Mouse (Mus musculus) heart, embryonic 14.5 days (tissue): ENCODE results near the gene Enox1. TPM values are rescaled to one million over a fixed set of nuclear protein-coding genes. Genes with fewer than 3 reads are reported as not detected.

Experiments
- ATAC-seq: fragments of 200-750 bp; cut with Nextera tagmentation; 2 replicates; pipeline ENCODE4 v1.8.0; 2017; ENCODE audit warnings: low read depth, moderate TSS enrichment; ENCODE audit not compliant: insufficient number of reproducible peaks, insufficient read depth, low FRiP score
- H3K27ac ChIP-seq, 2 experiments: fragments of 200-500 bp in 1 of 2; fragments of 300-500 bp in 1 of 2; sonication (generic) in 1 of 2; replicated peaks in 1 of 2; 2 replicates each; pipeline ENCODE4 v1.5.1; 2012 to 2014; ENCODE audit warnings: low read depth in 2 of 2, low read length in 2 of 2, control low read depth in 1 of 2, mild to moderate bottlenecking in 1 of 2, mixed read lengths in 1 of 2; ENCODE audit not compliant: control insufficient read depth in 1 of 2, insufficient read depth in 1 of 2
- H3K27me3 ChIP-seq: fragments of 300-500 bp; sonication (generic); 2 replicates; pipeline ENCODE4 v1.6.1; 2014; ENCODE audit warnings: mild to moderate bottlenecking, low read length, control low read depth; ENCODE audit not compliant: control insufficient read depth, insufficient read depth
- H3K36me3 ChIP-seq: fragments of 300-500 bp; sonication (generic); 2 replicates; pipeline ENCODE4 v1.6.1; 2014; ENCODE audit warnings: mild to moderate bottlenecking, control low read depth, low read length, mixed read lengths; ENCODE audit not compliant: control insufficient read depth, insufficient read depth
- H3K4me1 ChIP-seq, 2 experiments: fragments of 200-500 bp in 1 of 2; fragments of 300-500 bp in 1 of 2; sonication (generic) in 1 of 2; 2 replicates each; pipeline ENCODE4 v1.6.1; 2012 to 2014; ENCODE audit warnings: low read length in 2 of 2, control low read depth in 1 of 2, mixed read lengths in 1 of 2; ENCODE audit not compliant: control insufficient read depth in 2 of 2, insufficient read depth in 2 of 2
- H3K4me2 ChIP-seq: fragments of 300-500 bp; sonication (generic); 2 replicates; pipeline ENCODE4 v1.6.1; 2014; ENCODE audit warnings: mild to moderate bottlenecking, low read length
- H3K4me3 ChIP-seq, 2 experiments: fragments of 200-500 bp in 1 of 2; fragments of 300-500 bp in 1 of 2; sonication (generic) in 1 of 2; 2 replicates each; pipeline ENCODE4 v1.5.1; 2012 to 2014; ENCODE audit warnings: low read length in 2 of 2, mild to moderate bottlenecking in 2 of 2, control low read depth in 1 of 2, low read depth in 1 of 2, moderate library complexity in 1 of 2; ENCODE audit not compliant: control insufficient read depth in 1 of 2, insufficient read depth in 1 of 2
- H3K9ac ChIP-seq: fragments of 300-500 bp; sonication (generic); 2 replicates; pipeline ENCODE4 v1.6.1; 2014; ENCODE audit warnings: mild to moderate bottlenecking, low read length
- H3K9me3 ChIP-seq: fragments of 300-500 bp; sonication (generic); 2 replicates; pipeline ENCODE4 v1.6.1; 2016; ENCODE audit warnings: low read length, control low read depth; ENCODE audit not compliant: control insufficient read depth
- WGBS: fragments of 180-500 bp; shearing (Covaris S2); extraction: QIAGEN DNeasy Blood & Tissue Kit; methylation state at CpG from one replicate; pipeline ENCODE4 v1.1.7; 2014; 5-methylcytosine and 5-hydroxymethylcytosine counted together
- polyA plus RNA-seq: library from polyadenylated mRNA; unstranded; fragments of >200 nt; fragmentation: Nextera tagmentation; extraction: Ambion mirVana; gene quantifications from 2 replicates; pipeline ENCODE4 v1.2.1, GENCODE M21; 2014

Enox1 gene
- polyA plus RNA-seq, 1 experiment from 2014 or later = 2.2 TPM

- no peak for ATAC-seq
Observed at GRCm38 (mm10) chr14:77647017-77647416, 490.5 kb downstream of the Enox1 start.

GRCm38 (mm10) chr14:77648305-77648704 is 491.7 kb downstream of the Enox1 start:
- no peak for ATAC-seq
- H3K4me2 ChIP-seq = no peak overlapping the region
- no peak overlapping the region for H3K27ac ChIP-seq

More at GRCm38 (mm10) chr14:77647017-77647416, 490.5 kb downstream of the Enox1 start:
- Histone ChIP-seq H3K4me1 (no peaks in the 10 kb centered on the region; a peak in 1 of 4 replicates), H3K9ac (no peak overlapping the region), H3K27me3 (no peaks in the 10 kb centered on the region), H3K4me2 (no peak overlapping the region), H3K27ac (no peak overlapping the region), H3K9me3 (no peaks in the 10 kb centered on the region), H3K4me3 (no peak overlapping the region), H3K36me3 (no peaks in the 10 kb centered on the region)
- WGBS = 95% methylated on average over 6 of the region's 6 CpGs

GRCm38 (mm10) chr14:77658739-77659138 is 502.2 kb downstream of the Enox1 start:
- Histone ChIP-seq H3K27ac (no peak overlapping the region), H3K36me3 (no peaks in the 10 kb centered on the region), H3K4me1 (peaks cover 0 to 3% of the 10 kb centered on the region in 2 experiments; a peak in 1 of 4 replicates), H3K4me2 (no peak overlapping the region), H3K4me3 (no peak overlapping the region), H3K9me3 (peaks cover 6% of the 10 kb centered on the region), H3K27me3 (no peaks in the 10 kb centered on the region), H3K9ac (no peak overlapping the region)
- no peak for ATAC-seq
- WGBS = 92% methylated on average over 4 of the region's 4 CpGs

More at GRCm38 (mm10) chr14:77648305-77648704, 491.7 kb downstream of the Enox1 start:
- 79% methylated on average over 8 of the region's 8 CpGs for WGBS
- Histone ChIP-seq H3K27me3 (no peaks in the 10 kb centered on the region), H3K4me3 (no peak overlapping the region), H3K36me3 (no peaks in the 10 kb centered on the region), H3K9me3 (no peaks in the 10 kb centered on the region), H3K9ac (no peak overlapping the region), H3K4me1 (peaks cover under 1 to 3% of the 10 kb centered on the region in 2 experiments; a peak in 3 of 4 replicates)

- no peak overlapping the region for H3K4me2 ChIP-seq
- H3K9me3 ChIP-seq = no peaks in the 10 kb centered on the region
- H3K27ac ChIP-seq = no peak overlapping the region
- no peaks in the 10 kb centered on the region for H3K36me3 ChIP-seq
- no peak overlapping the region for H3K4me3 ChIP-seq
- no peak overlapping the region for H3K9ac ChIP-seq
- 0 out of 4 replicates have a peak, but pooled peaks cover 0 to 3% of the 10 kb centered on the region in 2 experiments for H3K4me1 ChIP-seq
- 51% methylated on average over 7 of the region's 7 CpGs for WGBS
- ATAC-seq = no peak
- H3K27me3 ChIP-seq = no peaks in the 10 kb centered on the region
Observed at GRCm38 (mm10) chr14:77662273-77662672, 505.7 kb downstream of the Enox1 start.

- H3K36me3 ChIP-seq = no peaks in the 10 kb centered on the region
Observed at GRCm38 (mm10) chr14:77662994-77663393, 506.4 kb downstream of the Enox1 start.

GRCm38 (mm10) chr14:77668096-77668495 is 511.5 kb downstream of the Enox1 start:
- no peaks in the 10 kb centered on the region for H3K27me3 ChIP-seq
- no peaks in the 10 kb centered on the region for H3K9me3 ChIP-seq
- H3K4me3 ChIP-seq = no peak overlapping the region
- no peak for ATAC-seq
- no peak overlapping the region for H3K9ac ChIP-seq
- no peak overlapping the region for H3K27ac ChIP-seq
- H3K4me1 ChIP-seq = peaks cover 20 to 28% of the 10 kb centered on the region in 2 experiments
- WGBS = 45% methylated on average over 3 of the region's 3 CpGs
- no peak overlapping the region for H3K4me2 ChIP-seq
- no peaks in the 10 kb centered on the region for H3K36me3 ChIP-seq

More at GRCm38 (mm10) chr14:77662994-77663393, 506.4 kb downstream of the Enox1 start:
- 69% methylated on average over 8 of the region's 8 CpGs for WGBS
- no peaks in the 10 kb centered on the region for H3K27me3 ChIP-seq
- H3K9me3 ChIP-seq = no peaks in the 10 kb centered on the region
- no peak overlapping the region for H3K9ac ChIP-seq
- no peak overlapping the region for H3K4me2 ChIP-seq
- H3K4me3 ChIP-seq = no peak overlapping the region
- peaks cover 0 to 6% of the 10 kb centered on the region in 2 experiments; a peak in 1 of 4 replicates for H3K4me1 ChIP-seq
- H3K27ac ChIP-seq = no peak overlapping the region
- ATAC-seq = no peak

GRCm38 (mm10) chr14:77669494-77669893 is 512.9 kb downstream of the Enox1 start:
- no peak overlapping the region for H3K4me2 ChIP-seq
- H3K9ac ChIP-seq = no peak overlapping the region
- WGBS = 93% methylated on average over 7 of the region's 7 CpGs
- H3K9me3 ChIP-seq = no peaks in the 10 kb centered on the region
- H3K4me1 ChIP-seq = peaks cover 23 to 31% of the 10 kb centered on the region in 2 experiments
- H3K27me3 ChIP-seq = no peaks in the 10 kb centered on the region
- no peak overlapping the region for H3K4me3 ChIP-seq
- no peak for ATAC-seq
- H3K36me3 ChIP-seq = no peaks in the 10 kb centered on the region
- no peak overlapping the region for H3K27ac ChIP-seq

- ATAC-seq = no peak
- H3K27ac ChIP-seq = no peak overlapping the region
Observed at GRCm38 (mm10) chr14:77670945-77671344, 514.4 kb downstream of the Enox1 start.

More at GRCm38 (mm10) chr14:77670945-77671344, 514.4 kb downstream of the Enox1 start:
- Histone ChIP-seq H3K36me3 (no peaks in the 10 kb centered on the region), H3K9ac (no peak overlapping the region), H3K9me3 (no peaks in the 10 kb centered on the region), H3K4me2 (no peak overlapping the region), H3K4me1 (peaks cover 23 to 31% of the 10 kb centered on the region in 2 experiments), H3K4me3 (no peak overlapping the region), H3K27me3 (no peaks in the 10 kb centered on the region)
- WGBS = 84% methylated on average over 5 of the region's 5 CpGs
